Comparison of ENCODE assay signal across 35 mouse cellular contexts in the genomic region with DNA sequence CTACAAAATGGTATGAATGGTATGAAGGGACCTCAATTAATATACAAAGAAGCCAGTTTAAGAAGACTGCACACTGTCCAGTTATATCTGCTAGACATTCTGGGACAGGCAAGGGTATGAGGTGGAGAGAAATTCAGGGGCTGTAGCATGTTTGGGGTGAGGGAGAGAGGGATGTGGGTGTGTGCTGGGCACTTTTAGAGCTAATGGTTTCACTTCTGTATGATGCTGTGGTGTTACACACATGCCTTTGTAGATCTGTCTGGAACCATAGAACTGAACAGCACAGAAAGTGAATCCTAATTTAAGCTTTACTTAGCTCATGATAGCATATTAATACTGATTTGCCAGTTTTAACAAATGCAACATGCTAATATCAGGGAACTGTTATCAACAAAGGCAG. TPM values are rescaled to one million over a fixed set of nuclear protein-coding genes. Genes with fewer than 3 reads are reported as not detected.
"Had no signal": no experiment of that assay in that cellular context is flagged by ENCODE, and none has a peak within 500 bp of the region (broad histone marks: within the 10 kb centered on the region; RNA-seq: fewer than 3 reads in every experiment).

No protein-coding gene starts in this region.

- H3K9ac ChIP-seq: limb, embryonic 12.5 days; limb, embryonic 13.5 days; limb, embryonic 15.5 days; liver, embryonic 12.5 days; liver, embryonic 13.5 days; liver, embryonic 14.5 days; liver, embryonic 15.5 days; liver, postnatal 0 days; lung, embryonic 14.5 days; lung, embryonic 15.5 days; midbrain, embryonic 12.5 days; midbrain, embryonic 13.5 days; midbrain, embryonic 15.5 days; neural tube, embryonic 12.5 days had no signal

- H3K4me1 ChIP-seq: limb, embryonic 12.5 days; limb, embryonic 13.5 days; limb, embryonic 15.5 days; liver, embryonic 12.5 days; liver, embryonic 13.5 days; liver, embryonic 15.5 days; lung, embryonic 15.5 days; megakaryocyte, embryonic 14.5 days; midbrain, embryonic 10.5 days; midbrain, embryonic 12.5 days; midbrain, embryonic 13.5 days; midbrain, embryonic 15.5 days; neural tube, embryonic 12.5 days had no signal

- ATAC-seq: liver, embryonic 12.5 days; liver, postnatal 0 days; lung, postnatal 0 days; midbrain, embryonic 13.5 days; midbrain, embryonic 15.5 days; midbrain, embryonic 16.5 days had no signal

- H3K27ac ChIP-seq: limb, embryonic 10.5 days; limb, embryonic 12.5 days; limb, embryonic 13.5 days; limb, embryonic 15.5 days; liver, embryonic 12.5 days; liver, embryonic 13.5 days; liver, embryonic 14.5 days; liver, embryonic 15.5 days; lung, embryonic 15.5 days; macrophage; midbrain, embryonic 10.5 days; midbrain, embryonic 12.5 days; midbrain, embryonic 13.5 days; midbrain, embryonic 15.5 days; neural tube, embryonic 12.5 days had no signal

- H3K9me3 ChIP-seq: limb, embryonic 10.5 days; limb, embryonic 12.5 days; limb, embryonic 13.5 days; limb, embryonic 15.5 days; liver, embryonic 12.5 days; liver, embryonic 13.5 days; liver, embryonic 15.5 days; lung, embryonic 15.5 days; megakaryocyte, embryonic 14.5 days; midbrain, embryonic 10.5 days; midbrain, embryonic 12.5 days; midbrain, embryonic 13.5 days; midbrain, embryonic 15.5 days; neural tube, embryonic 12.5 days had no signal

- H3K36me3 ChIP-seq: limb, embryonic 10.5 days; limb, embryonic 12.5 days; limb, embryonic 13.5 days; limb, embryonic 15.5 days; liver, embryonic 12.5 days; liver, embryonic 13.5 days; liver, embryonic 15.5 days; lung, embryonic 15.5 days; midbrain, embryonic 10.5 days; midbrain, embryonic 12.5 days; midbrain, embryonic 13.5 days; midbrain, embryonic 15.5 days; neural tube, embryonic 12.5 days had no signal

- DNase-seq: left cerebral cortex, postnatal 4 days; liver; liver, embryonic 13.5 days; liver, postnatal 0 days; lung, adult 18-20 months; lung, adult 2 months; lung, embryonic 14.5 days; lung, postnatal 10 days; lung, postnatal 14 days; lung, postnatal 36 days; lung, postnatal 4 days; midbrain, embryonic 14.5 days had no signal

- H3K4me3 ChIP-seq: limb, embryonic 10.5 days; limb, embryonic 12.5 days; limb, embryonic 13.5 days; limb, embryonic 15.5 days; liver, embryonic 12.5 days; liver, embryonic 13.5 days; liver, embryonic 15.5 days; lung, embryonic 15.5 days; megakaryocyte, embryonic 14.5 days; midbrain, embryonic 10.5 days; midbrain, embryonic 12.5 days; midbrain, embryonic 13.5 days; midbrain, embryonic 15.5 days; myocyte; neural tube, embryonic 12.5 days had no signal

- H3K4me2 ChIP-seq: limb, embryonic 12.5 days; limb, embryonic 13.5 days; limb, embryonic 15.5 days; liver, embryonic 12.5 days; liver, embryonic 13.5 days; liver, embryonic 15.5 days; lung, embryonic 14.5 days; lung, embryonic 15.5 days; midbrain, embryonic 11.5 days; midbrain, embryonic 12.5 days; midbrain, embryonic 13.5 days; midbrain, embryonic 15.5 days; neural tube, embryonic 12.5 days had no signal

- H3K27me3 ChIP-seq: limb, embryonic 12.5 days; limb, embryonic 13.5 days; limb, embryonic 15.5 days; liver, embryonic 12.5 days; liver, embryonic 13.5 days; liver, embryonic 15.5 days; lung, embryonic 15.5 days; midbrain, embryonic 12.5 days; midbrain, embryonic 13.5 days; midbrain, embryonic 15.5 days; neural tube, embryonic 12.5 days had no signal

RNA-seq across cellular contexts. Expression of a gene that starts 37.0 kb away (rescaled TPM):
- total RNA-seq: megakaryocyte progenitor cell, adult 5-6 weeks; megakaryocyte-erythroid progenitor cell, adult 5-6 weeks; monocyte, adult 5-6 weeks had no signal
- polyA plus RNA-seq: liver, embryonic 12.5 days; liver, embryonic 13.5 days; liver, embryonic 14.5 days; liver, embryonic 15.5 days; liver, postnatal 0 days; myocyte had no signal

RNA-seq across cellular contexts. Expression of a gene that starts 37.1 kb away (rescaled TPM):
- total RNA-seq: megakaryocyte-erythroid progenitor cell, adult 5-6 weeks; midbrain, postnatal 0 days had no signal
